Mouse (Mus musculus): ENCODE results near the gene Lmx1a. TPM values are rescaled to one million over a fixed set of nuclear protein-coding genes. Genes with fewer than 3 reads are reported as not detected.

Gene Lmx1a
- total RNA-seq (2017), result not detected in 2 replicates

GRCm38 (mm10) chr1:167689232-167689261 lies at the start of gene Lmx1a:
Gene Lmx1a (plus strand): TSS chr1:167689237.
- ATAC-seq (replicated peaks; ENCODE audit: low read depth, poor library complexity, severe bottlenecking), result no peak

DNA sequence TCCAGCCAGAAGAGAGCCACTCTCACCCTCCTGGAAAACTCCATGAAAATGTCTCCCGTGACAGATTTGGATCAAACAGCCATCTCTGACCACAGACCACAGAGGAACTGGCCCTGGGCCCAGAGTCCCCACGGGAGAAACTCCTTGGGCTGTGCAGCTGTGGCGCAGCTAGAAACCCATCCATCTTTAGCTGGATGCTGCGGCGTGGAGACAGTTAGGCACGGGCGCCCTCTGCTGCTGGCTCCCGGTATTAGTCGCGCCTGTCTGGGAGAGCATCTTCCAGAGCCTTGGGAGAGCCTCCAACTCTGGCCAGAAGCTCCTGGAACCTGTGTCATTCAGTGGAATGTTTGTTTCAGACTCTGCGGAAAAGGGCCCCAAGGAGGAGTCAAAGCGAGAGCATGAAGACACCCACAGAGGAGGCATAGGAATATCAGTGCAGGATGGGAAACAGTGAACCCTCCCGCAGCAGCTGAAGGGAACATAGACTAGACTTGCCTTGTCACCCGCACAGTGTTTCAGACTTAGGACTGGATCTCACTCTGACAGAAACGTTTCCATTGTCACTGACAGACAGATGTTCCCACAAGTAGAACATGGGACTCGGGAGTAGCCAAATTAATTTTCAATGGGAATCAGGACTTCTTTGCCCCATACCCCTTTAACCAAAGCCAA lies 44.0 kb upstream of the Lmx1a start:
- ATAC-seq (replicated peaks; ENCODE audit: low read depth, poor library complexity, severe bottlenecking), result peak; percentile 94

- no peak for ATAC-seq (replicated peaks; ENCODE audit: low read depth, poor library complexity, severe bottlenecking)
Observed at GRCm38 (mm10) chr1:167648670-167649069, 40.4 kb upstream of the Lmx1a start.

GRCm38 (mm10) chr1:167649122-167649633 lies 39.9 kb upstream of the Lmx1a start:
- ATAC-seq (replicated peaks; ENCODE audit: low read depth, poor library complexity, severe bottlenecking), result no peak

- ATAC-seq (replicated peaks; ENCODE audit: low read depth, poor library complexity, severe bottlenecking), result no peak
Observed at GRCm38 (mm10) chr1:167652336-167652735, 36.7 kb upstream of the Lmx1a start.

GRCm38 (mm10) chr1:167659065-167659464 lies 30.0 kb upstream of the Lmx1a start:
- no peak for ATAC-seq (replicated peaks; ENCODE audit: low read depth, poor library complexity, severe bottlenecking)

DNA sequence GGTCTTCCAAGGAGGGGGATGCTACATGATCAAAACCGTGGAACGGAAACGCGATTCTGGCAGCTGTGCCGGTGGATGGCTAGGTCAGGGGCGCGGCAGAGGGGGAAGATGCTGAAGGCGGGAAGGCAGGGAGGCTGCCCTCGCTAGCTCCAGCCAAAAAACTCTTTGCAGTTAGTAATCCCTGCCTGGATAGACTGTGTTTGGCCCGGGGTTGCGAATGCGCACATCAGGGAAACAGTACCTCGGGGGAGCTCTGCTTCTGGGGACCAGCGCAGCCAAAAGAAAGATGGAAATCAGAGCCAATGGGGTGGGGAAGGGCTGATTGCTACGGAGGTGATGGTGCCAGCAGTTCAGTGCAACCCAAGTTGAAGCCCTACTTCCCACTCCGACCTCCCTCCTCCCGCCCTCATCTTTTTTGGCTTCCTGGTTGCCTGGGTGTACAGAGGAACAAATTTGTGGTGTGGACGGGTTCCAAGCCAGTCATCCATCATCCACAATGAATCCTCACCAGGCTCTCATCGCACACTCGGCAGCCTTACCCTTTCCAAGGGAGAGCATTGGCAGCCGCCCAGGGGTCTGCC lies 28.4 kb upstream of the Lmx1a start:
- peak; percentile 84 for ATAC-seq (replicated peaks; ENCODE audit: low read depth, poor library complexity, severe bottlenecking)

DNA sequence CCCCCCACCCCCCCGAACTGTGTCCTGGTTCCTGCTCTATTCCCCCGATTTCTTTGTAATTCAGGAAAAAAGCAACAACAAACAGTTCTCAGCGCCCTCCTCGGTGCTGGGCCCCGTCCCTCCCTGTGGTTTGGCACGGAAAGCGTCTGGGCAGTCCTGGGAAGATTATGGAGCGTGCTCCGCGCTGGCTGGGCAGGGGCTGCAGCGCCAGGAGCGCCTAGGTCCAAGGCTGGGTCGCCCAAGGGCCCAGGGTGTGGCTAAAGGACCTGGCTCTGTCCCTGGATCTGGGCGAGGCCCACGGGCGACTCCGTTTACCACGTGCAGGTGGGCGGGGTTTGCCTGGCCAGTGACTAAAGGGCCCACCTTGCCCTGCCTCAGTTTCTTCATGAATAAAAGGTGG lies 27.9 kb upstream of the Lmx1a start:
- peak; percentile 50; the same call in 1 of the 2 replicates for ATAC-seq (replicated peaks; ENCODE audit: low read depth, poor library complexity, severe bottlenecking)

DNA sequence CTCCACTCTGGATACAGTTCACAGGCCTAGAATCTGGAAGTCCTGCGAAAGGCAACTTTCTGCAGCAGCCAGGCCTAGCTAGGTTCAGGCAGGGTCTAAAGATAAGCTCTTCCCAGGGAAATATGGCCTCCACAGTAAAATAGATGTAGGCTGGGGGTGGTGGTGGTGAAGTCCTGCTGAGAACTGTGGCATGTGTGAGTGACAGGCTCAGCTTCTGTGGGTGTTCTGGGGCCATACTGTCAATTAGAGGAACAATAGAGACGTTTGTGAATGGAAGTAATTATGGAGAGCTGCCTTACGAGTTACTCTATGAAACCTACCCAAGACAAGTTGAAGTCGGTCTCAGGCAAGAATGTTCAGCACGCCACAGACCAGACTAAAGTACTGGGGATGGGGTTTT lies 25.9 kb upstream of the Lmx1a start:
- no peak for ATAC-seq (replicated peaks; ENCODE audit: low read depth, poor library complexity, severe bottlenecking)

DNA sequence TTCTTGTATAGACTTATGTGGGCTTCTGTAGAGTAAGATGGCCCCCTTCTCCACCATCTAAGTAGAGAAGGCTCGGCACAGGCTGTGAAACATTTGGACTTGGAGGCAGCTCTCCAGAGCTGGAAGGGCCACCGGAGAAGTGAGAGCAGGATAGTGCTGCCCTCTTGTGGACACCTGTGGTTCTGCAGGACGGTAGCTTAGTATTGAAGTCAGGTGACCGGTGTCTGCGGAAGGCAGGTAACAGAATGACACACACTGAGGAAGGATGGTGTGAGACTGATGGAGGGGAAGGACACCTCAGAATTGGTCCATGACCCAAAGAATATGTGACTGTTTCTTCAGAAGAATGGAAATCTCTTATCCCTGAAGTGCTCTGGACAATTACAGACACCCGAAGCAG lies 19.2 kb upstream of the Lmx1a start:
- peak; percentile 79 for ATAC-seq (replicated peaks; ENCODE audit: low read depth, poor library complexity, severe bottlenecking)

DNA sequence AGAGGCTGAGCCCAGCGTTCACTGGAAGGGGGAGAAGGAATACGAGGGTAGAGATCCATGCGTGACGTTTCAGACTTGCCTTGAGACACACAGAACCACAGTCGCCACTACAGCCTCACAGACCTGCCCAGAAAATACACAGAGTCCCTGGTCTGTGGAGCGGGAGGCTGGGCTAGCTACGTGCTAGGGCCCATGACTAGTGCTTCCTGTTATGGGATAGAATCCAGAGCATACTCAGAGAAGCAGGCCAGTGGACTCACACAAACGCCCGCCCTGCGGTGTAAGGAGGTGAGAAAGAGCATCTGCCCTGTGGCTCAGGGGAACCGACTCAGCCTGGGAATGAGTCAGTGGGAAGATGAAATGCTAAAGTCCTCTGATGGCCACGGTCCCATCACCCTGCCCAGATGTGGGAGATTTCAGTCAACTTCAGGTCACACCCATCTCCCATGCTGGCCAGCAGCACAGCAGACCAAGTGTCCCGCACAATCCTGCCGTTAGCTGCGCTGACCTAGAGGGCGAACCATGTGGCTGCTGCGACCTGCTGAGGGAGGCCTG lies 16.5 kb upstream of the Lmx1a start:
- no peak for ATAC-seq (replicated peaks; ENCODE audit: low read depth, poor library complexity, severe bottlenecking)

GRCm38 (mm10) chr1:167679061-167679460 lies 10.0 kb upstream of the Lmx1a start:
- ATAC-seq (replicated peaks; ENCODE audit: low read depth, poor library complexity, severe bottlenecking), result no peak

DNA sequence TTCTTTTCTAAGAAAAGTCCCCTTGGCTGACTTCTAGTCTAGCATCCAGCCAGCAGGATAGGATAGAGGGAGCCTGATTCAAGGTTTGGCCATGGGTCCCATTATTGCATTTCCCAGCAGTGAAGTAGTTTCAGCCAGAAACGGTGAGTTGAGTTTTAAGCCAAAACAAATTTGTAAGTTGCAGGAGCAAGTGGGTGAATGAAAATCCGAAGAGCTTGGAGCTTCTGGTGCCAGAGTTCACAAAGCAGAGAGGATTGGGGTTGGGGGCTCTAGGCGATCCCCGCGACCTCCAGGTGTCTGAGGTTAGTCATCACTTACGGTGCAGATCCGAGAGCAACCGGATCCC lies 1.1 kb upstream of the Lmx1a start:
- ATAC-seq (replicated peaks; ENCODE audit: low read depth, poor library complexity, severe bottlenecking), result no peak

- ATAC-seq (replicated peaks; ENCODE audit: low read depth, poor library complexity, severe bottlenecking), result peak; percentile 27; the same call in 1 of the 2 replicates
Observed at GRCm38 (mm10) chr1:167688347-167689231, 448 bp upstream of the Lmx1a start.

GRCm38 (mm10) chr1:167689262-167690137 lies 463 bp downstream of the Lmx1a start:
- no peak for ATAC-seq (replicated peaks; ENCODE audit: low read depth, poor library complexity, severe bottlenecking)

DNA sequence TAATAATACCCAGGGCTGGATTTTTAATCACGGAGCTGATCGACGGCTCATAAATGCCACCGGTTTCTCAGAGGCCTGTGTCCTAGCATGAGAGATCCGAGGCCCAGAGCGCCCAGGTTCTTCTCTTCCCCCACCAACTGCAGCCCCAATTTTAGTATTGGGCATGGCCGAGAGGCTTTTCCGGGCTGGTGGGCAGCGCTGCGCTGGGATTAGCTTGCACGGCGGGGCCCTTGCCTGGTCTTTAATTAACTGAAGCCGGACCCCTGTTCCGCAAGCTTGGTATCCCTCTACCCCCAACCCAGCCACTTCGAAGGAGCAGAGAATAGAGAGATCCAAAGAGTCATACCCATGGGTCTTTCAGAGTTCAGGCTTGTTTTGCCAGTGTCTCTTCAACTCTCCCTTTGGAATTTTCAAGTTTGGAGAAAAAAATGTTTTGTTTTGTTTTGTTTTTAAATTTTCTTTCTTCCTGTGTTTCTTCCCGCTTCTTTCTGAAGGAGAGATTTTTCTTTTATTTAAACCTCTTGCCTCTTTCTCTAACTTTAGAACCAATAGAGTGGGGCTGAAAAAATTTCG lies 1.2 kb downstream of the Lmx1a start:
- ATAC-seq (replicated peaks; ENCODE audit: low read depth, poor library complexity, severe bottlenecking), result no peak

DNA sequence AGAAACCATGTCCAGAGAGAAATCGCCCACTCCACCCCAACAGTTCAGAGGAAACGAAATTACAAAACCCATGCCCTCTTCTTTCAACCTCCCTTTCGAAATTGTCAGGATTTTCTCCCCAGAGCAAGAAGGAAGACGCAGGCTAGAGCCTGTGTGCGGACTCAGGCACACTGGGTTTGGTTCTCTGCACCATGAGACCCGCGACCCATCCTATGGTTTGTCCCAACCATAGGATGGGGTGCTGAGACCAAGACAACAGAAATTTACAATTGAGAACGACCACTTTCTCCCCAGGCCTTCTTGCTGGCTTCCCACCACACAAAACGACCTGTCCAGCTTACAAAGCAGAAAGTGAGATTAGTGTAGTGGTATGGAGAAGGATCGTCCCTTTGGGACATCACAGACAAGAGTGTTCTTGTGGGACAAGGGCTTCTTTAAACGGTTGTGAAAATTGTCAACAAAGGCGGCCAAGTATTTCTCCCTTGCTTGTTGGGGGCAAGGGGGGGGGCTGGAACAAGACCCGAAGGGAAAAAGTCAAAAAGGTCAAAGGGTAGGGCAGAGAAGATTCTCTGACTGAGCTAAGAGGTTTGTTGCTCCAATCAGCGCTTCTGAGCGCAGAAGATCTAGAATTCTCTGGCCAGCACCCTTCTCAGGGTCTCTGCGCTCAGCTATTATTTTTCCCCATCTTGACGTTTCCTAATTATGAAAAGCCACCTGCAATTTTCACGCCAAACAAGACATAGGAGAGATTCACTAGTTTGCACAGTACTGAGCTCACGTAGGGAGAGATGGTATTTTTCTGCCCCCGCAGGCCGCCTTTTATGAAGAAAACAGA lies 1.9 kb downstream of the Lmx1a start:
- no peak for ATAC-seq (replicated peaks; ENCODE audit: low read depth, poor library complexity, severe bottlenecking)

DNA sequence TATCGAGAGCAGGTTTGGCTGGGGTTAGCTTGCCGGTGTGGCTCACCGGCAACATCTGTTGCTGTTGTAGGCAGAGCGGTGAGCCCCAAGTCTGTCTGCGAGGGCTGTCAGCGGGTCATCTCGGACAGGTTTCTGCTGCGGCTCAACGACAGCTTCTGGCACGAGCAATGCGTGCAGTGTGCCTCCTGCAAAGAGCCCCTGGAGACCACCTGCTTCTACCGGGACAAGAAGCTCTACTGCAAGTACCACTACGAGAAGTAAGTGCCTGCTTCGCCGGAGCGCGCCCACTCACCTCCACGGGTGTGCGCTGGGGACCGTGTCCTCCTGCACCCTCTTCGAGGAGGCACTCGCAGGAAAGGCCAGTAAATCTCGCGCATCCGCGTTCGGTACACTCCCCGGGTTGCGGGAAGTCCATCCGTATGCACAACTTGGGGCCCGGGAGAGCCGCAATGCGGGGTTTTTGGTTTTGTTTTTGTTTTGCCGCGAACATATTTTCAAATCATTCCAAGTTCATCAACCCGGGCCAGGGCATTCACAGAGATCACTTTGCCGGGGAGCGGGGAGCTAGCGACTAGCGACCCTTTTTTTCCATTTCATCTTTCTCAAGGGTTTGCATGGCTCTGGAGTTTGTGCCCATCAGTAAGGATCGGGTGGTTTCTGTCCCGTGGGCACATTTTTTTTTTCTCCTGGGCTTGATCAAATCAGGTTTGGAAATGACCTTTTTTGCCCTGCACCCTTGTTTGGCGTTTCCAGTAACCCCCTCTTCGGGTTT lies 3.1 kb downstream of the Lmx1a start:
- ATAC-seq (replicated peaks; ENCODE audit: low read depth, poor library complexity, severe bottlenecking), result no peak

DNA sequence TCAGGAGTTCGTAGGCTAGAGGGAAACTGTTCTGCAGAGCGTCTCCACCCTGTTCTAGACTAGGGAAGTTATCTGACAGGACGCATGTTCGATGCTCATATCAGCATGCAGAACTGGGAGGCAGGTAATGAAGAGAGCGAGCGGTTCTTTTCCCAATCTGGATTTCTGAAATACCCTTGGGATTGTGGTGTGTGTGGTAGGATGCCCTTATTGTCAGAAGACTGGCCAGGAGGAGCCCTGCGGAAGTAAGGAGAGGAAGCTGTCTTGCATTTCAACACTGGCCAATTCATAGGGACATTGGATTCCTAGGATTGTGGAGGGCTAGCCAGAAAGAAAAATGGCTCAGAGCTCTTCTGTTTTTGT lies 3.6 kb downstream of the Lmx1a start:
- no peak for ATAC-seq (replicated peaks; ENCODE audit: low read depth, poor library complexity, severe bottlenecking)

All from common myeloid progenitor, adult 5-6 weeks (primary cell).